Mouse (Mus musculus) thymus, postnatal 10 days (tissue): ENCODE results near the gene Zfp64.

ENCODE experiments used
- DNase-seq, 2 experiments: peaks; one replicate each; pipeline ENCODE4 v3.0.0; 2021; ENCODE audit warnings: low spot score in 2 of 2

Zfp64 gene

GRCm38 (mm10) chr2:168954835-168955716 lies at the start of gene Zfp64:
Zfp64 (minus strand) TSS chr2:168955587.
- peak; percentile 87 to 88 for DNase-seq

GRCm38 (mm10) chr2:168992642-168993420 lies 37.4 kb upstream of the Zfp64 start:
- DNase-seq, result peak; percentile 37 to 57

GRCm38 (mm10) chr2:168990957-168991356 lies 35.6 kb upstream of the Zfp64 start:
- no peak for DNase-seq

GRCm38 (mm10) chr2:168990061-168990753 lies 34.8 kb upstream of the Zfp64 start:
- DNase-seq, result peak in 1 of 2 experiments; percentile 27

GRCm38 (mm10) chr2:168988056-168988455 lies 32.7 kb upstream of the Zfp64 start:
- no peak for DNase-seq

- DNase-seq, result no peak
Observed at GRCm38 (mm10) chr2:168987421-168987820, 32.0 kb upstream of the Zfp64 start.

- no peak for DNase-seq
Observed at GRCm38 (mm10) chr2:168981951-168982350, 26.6 kb upstream of the Zfp64 start.

- no peak for DNase-seq
Observed at GRCm38 (mm10) chr2:168981448-168981847, 26.1 kb upstream of the Zfp64 start.

GRCm38 (mm10) chr2:168980859-168981258 lies 25.5 kb upstream of the Zfp64 start:
- peak in 1 of 2 experiments; percentile 10 for DNase-seq

GRCm38 (mm10) chr2:168979742-168980141 lies 24.4 kb upstream of the Zfp64 start:
- DNase-seq, result no peak

- DNase-seq, result no peak
Observed at GRCm38 (mm10) chr2:168978031-168978430, 22.6 kb upstream of the Zfp64 start.

- no peak for DNase-seq
Observed at GRCm38 (mm10) chr2:168970131-168970530, 14.7 kb upstream of the Zfp64 start.

GRCm38 (mm10) chr2:168968136-168968925 lies 12.9 kb upstream of the Zfp64 start:
- DNase-seq, result no peak

GRCm38 (mm10) chr2:168966525-168966924 lies 11.1 kb upstream of the Zfp64 start:
- DNase-seq, result no peak

GRCm38 (mm10) chr2:168964849-168965248 lies 9.5 kb upstream of the Zfp64 start:
- DNase-seq, result no peak

GRCm38 (mm10) chr2:168961729-168962666 lies 6.6 kb upstream of the Zfp64 start:
- DNase-seq, result no peak

- no peak for DNase-seq
Observed at GRCm38 (mm10) chr2:168960814-168961213, 5.4 kb upstream of the Zfp64 start.

- no peak for DNase-seq
Observed at GRCm38 (mm10) chr2:168959339-168959885, 4.0 kb upstream of the Zfp64 start.

- DNase-seq, result peak in 1 of 2 experiments; percentile 14
Observed at GRCm38 (mm10) chr2:168955850-168956346, 511 bp upstream of the Zfp64 start.

GRCm38 (mm10) chr2:168954376-168954775 lies 1.0 kb downstream of the Zfp64 start:
- no peak for DNase-seq
